Mouse (Mus musculus): ENCODE data around the gene Celsr3. TPM values are rescaled to one million over a fixed set of nuclear protein-coding genes. Genes with fewer than 3 reads are reported as not detected.

The Celsr3 gene
- total and polyA plus RNA-seq, 3 experiments, result 0.11 TPM; not detected in 2

GRCm38 (mm10) chr9:108809188-108809587, 16.9 kb upstream of the Celsr3 start:
- H3K36me3 ChIP-seq (replicated peaks), result peaks cover 86% of the 10 kb centered on the region

GRCm38 (mm10) chr9:108809723-108810122, 16.4 kb upstream of the Celsr3 start:
- no peak for DNase-seq (ENCODE audit: low spot score)
- peaks cover 86% of the 10 kb centered on the region for H3K36me3 ChIP-seq (replicated peaks)

More at GRCm38 (mm10) chr9:108809188-108809587, 16.9 kb upstream of the Celsr3 start:
- DNase-seq (ENCODE audit: low spot score) (no peak), ATAC-seq (ENCODE audit: extremely low read depth, insufficient number of reproducible peaks, low FRiP score, poor library complexity, severe bottlenecking) (no peak)
- Histone ChIP-seq H3K27me3 (ENCODE audit: insufficient read depth, low read length) (no peaks in the 10 kb centered on the region), H3K9me3 (replicated peaks) (no peaks in the 10 kb centered on the region), H3K4me3 (ENCODE audit: low read depth, low read length) (peak overlapping the region; percentile 96; the same call in 1 of the 2 replicates), H3K4me1 (ENCODE audit: insufficient read depth, low read depth, low read length) (peaks cover 46% of the 10 kb centered on the region)
- TF ChIP-seq GATA1 (IDR thresholded peaks at IDR 0.05; ENCODE audit: borderline replicate concordance, low read length) (no peak), CTCF (IDR thresholded peaks at IDR 0.05; ENCODE audit: low read depth, low read length) (no peak), TAL1 (conservative IDR thresholded peaks at IDR 0.05; ENCODE audit: low read depth, low read length) (no peak), GATA2 (IDR thresholded peaks at IDR 0.05; ENCODE audit: borderline replicate concordance, low read depth, low read length) (no peak), POLR2AphosphoS5 (IDR thresholded peaks at IDR 0.05; ENCODE audit: insufficient replicate concordance, low read depth, low read length) (no peak)

DNA sequence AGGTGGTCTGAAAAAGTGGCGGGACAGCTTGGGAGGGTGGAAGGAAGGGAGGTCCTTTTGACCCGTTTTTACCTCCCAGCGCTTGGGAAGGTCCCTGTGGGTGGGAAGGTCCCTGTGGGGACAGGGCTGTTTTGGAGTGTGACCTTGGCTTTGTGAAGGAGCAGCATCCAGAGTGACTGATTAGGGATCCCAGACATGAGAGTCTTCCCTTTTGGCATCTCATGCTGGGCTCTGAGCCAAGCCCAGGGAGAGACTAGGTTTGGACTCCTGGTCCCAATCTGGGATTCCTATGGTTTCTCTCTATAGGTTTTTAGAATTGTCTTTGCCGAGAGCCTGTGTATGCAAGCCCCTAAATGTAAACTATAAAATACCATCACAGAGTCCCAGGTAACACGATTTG, 15.6 kb upstream of the Celsr3 start:
- no peak for DNase-seq (ENCODE audit: low spot score)
- Histone ChIP-seq H3K4me1 (ENCODE audit: insufficient read depth, low read depth, low read length) (peaks cover 39% of the 10 kb centered on the region), H3K4me3 (ENCODE audit: low read depth, low read length) (no peak overlapping the region), H3K36me3 (replicated peaks) (peaks cover 86% of the 10 kb centered on the region), H3K9me3 (replicated peaks) (no peaks in the 10 kb centered on the region), H3K27me3 (ENCODE audit: insufficient read depth, low read length) (no peaks in the 10 kb centered on the region)
- no peak for ATAC-seq (ENCODE audit: extremely low read depth, insufficient number of reproducible peaks, low FRiP score, poor library complexity, severe bottlenecking)
- no peak for TF ChIP-seq GATA1 (IDR thresholded peaks at IDR 0.05; ENCODE audit: borderline replicate concordance, low read length)

More at GRCm38 (mm10) chr9:108809723-108810122, 16.4 kb upstream of the Celsr3 start:
- Histone ChIP-seq H3K27me3 (ENCODE audit: insufficient read depth, low read length) (no peaks in the 10 kb centered on the region), H3K4me3 (ENCODE audit: low read depth, low read length) (no peak overlapping the region), H3K9me3 (replicated peaks) (no peaks in the 10 kb centered on the region), H3K4me1 (ENCODE audit: insufficient read depth, low read depth, low read length) (peaks cover 43% of the 10 kb centered on the region)
- TF ChIP-seq TAL1 (conservative IDR thresholded peaks at IDR 0.05; ENCODE audit: low read depth, low read length), result no peak
- TF ChIP-seq GATA1 (IDR thresholded peaks at IDR 0.05; ENCODE audit: borderline replicate concordance, low read length), result no peak
- no peak for TF ChIP-seq GATA2 (IDR thresholded peaks at IDR 0.05; ENCODE audit: borderline replicate concordance, low read depth, low read length)
- TF ChIP-seq CTCF (IDR thresholded peaks at IDR 0.05; ENCODE audit: low read depth, low read length), result no peak
- no peak for TF ChIP-seq POLR2AphosphoS5 (IDR thresholded peaks at IDR 0.05; ENCODE audit: insufficient replicate concordance, low read depth, low read length)
- no peak for ATAC-seq (ENCODE audit: extremely low read depth, insufficient number of reproducible peaks, low FRiP score, poor library complexity, severe bottlenecking)

GRCm38 (mm10) chr9:108815557-108815956, 10.6 kb upstream of the Celsr3 start:
- no peak for ATAC-seq (ENCODE audit: extremely low read depth, insufficient number of reproducible peaks, low FRiP score, poor library complexity, severe bottlenecking)
- H3K36me3 ChIP-seq (replicated peaks), result peaks cover 84% of the 10 kb centered on the region
- no peak for TF ChIP-seq GATA1 (IDR thresholded peaks at IDR 0.05; ENCODE audit: borderline replicate concordance, low read length)
- no peak for TF ChIP-seq GATA2 (IDR thresholded peaks at IDR 0.05; ENCODE audit: borderline replicate concordance, low read depth, low read length)
- TF ChIP-seq CTCF (IDR thresholded peaks at IDR 0.05; ENCODE audit: low read depth, low read length), result no peak
- TF ChIP-seq TAL1 (conservative IDR thresholded peaks at IDR 0.05; ENCODE audit: low read depth, low read length), result no peak
- TF ChIP-seq POLR2AphosphoS5 (IDR thresholded peaks at IDR 0.05; ENCODE audit: insufficient replicate concordance, low read depth, low read length), result no peak

GRCm38 (mm10) chr9:108819495-108819894, 6.6 kb upstream of the Celsr3 start:
- Histone ChIP-seq H3K4me3 (ENCODE audit: low read depth, low read length) (no peak overlapping the region), H3K27me3 (ENCODE audit: insufficient read depth, low read length) (peaks cover 10% of the 10 kb centered on the region; the same call in 1 of the 2 replicates), H3K36me3 (replicated peaks) (peaks cover 45% of the 10 kb centered on the region), H3K9me3 (replicated peaks) (no peaks in the 10 kb centered on the region), H3K4me1 (ENCODE audit: insufficient read depth, low read depth, low read length) (peaks cover 6% of the 10 kb centered on the region; the same call in 1 of the 2 replicates)
- DNase-seq (ENCODE audit: low spot score), result no peak
- no peak for ATAC-seq (ENCODE audit: extremely low read depth, insufficient number of reproducible peaks, low FRiP score, poor library complexity, severe bottlenecking)
- TF ChIP-seq TAL1 (conservative IDR thresholded peaks at IDR 0.05; ENCODE audit: low read depth, low read length), result no peak
- TF ChIP-seq CTCF (IDR thresholded peaks at IDR 0.05; ENCODE audit: low read depth, low read length), result peak; percentile 47

More at GRCm38 (mm10) chr9:108815557-108815956, 10.6 kb upstream of the Celsr3 start:
- Histone ChIP-seq H3K4me3 (ENCODE audit: low read depth, low read length) (no peak overlapping the region), H3K9me3 (replicated peaks) (no peaks in the 10 kb centered on the region), H3K27me3 (ENCODE audit: insufficient read depth, low read length) (no peaks in the 10 kb centered on the region), H3K4me1 (ENCODE audit: insufficient read depth, low read depth, low read length) (peaks cover under 1% of the 10 kb centered on the region)
- DNase-seq (ENCODE audit: low spot score), result no peak

DNA sequence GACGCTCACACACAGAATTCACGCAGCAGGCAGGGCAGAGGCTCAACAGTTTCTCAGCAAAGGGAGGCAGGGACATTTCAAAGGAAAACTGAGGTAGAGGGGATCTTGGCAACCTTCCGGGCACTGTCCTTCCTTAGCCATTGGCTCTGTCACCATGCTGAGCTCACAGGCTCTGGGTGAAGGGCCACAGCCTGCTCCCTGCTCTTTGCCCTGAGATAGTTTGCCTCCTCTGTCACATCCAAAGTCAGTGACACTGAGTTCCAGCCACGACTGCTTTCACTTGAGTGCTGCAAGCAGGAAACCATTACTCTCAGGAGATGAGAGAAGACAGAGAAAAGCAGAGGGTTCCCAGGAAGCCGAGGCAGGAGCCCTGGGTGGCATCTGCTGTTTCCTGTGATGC, 6.0 kb upstream of the Celsr3 start:
- no peak for DNase-seq (ENCODE audit: low spot score)
- Histone ChIP-seq H3K4me3 (ENCODE audit: low read depth, low read length) (no peak overlapping the region), H3K27me3 (ENCODE audit: insufficient read depth, low read length) (peaks cover 13% of the 10 kb centered on the region; the same call in 1 of the 2 replicates), H3K4me1 (ENCODE audit: insufficient read depth, low read depth, low read length) (peaks cover 6% of the 10 kb centered on the region; the same call in 1 of the 2 replicates), H3K36me3 (replicated peaks) (peaks cover 40% of the 10 kb centered on the region), H3K9me3 (replicated peaks) (0 out of 2 replicates have a peak, but pooled peaks cover under 1% of the 10 kb centered on the region)
- ATAC-seq (ENCODE audit: extremely low read depth, insufficient number of reproducible peaks, low FRiP score, poor library complexity, severe bottlenecking), result no peak
- no peak for TF ChIP-seq GATA1 (IDR thresholded peaks at IDR 0.05; ENCODE audit: borderline replicate concordance, low read length)
- TF ChIP-seq TAL1 (conservative IDR thresholded peaks at IDR 0.05; ENCODE audit: low read depth, low read length), result no peak
- no peak for TF ChIP-seq POLR2AphosphoS5 (IDR thresholded peaks at IDR 0.05; ENCODE audit: insufficient replicate concordance, low read depth, low read length)
- no peak for TF ChIP-seq CTCF (IDR thresholded peaks at IDR 0.05; ENCODE audit: low read depth, low read length)
- no peak for TF ChIP-seq GATA2 (IDR thresholded peaks at IDR 0.05; ENCODE audit: borderline replicate concordance, low read depth, low read length)
